Mouse (Mus musculus): ENCODE results near the gene Lcn12.

Lcn12 gene

DNA sequence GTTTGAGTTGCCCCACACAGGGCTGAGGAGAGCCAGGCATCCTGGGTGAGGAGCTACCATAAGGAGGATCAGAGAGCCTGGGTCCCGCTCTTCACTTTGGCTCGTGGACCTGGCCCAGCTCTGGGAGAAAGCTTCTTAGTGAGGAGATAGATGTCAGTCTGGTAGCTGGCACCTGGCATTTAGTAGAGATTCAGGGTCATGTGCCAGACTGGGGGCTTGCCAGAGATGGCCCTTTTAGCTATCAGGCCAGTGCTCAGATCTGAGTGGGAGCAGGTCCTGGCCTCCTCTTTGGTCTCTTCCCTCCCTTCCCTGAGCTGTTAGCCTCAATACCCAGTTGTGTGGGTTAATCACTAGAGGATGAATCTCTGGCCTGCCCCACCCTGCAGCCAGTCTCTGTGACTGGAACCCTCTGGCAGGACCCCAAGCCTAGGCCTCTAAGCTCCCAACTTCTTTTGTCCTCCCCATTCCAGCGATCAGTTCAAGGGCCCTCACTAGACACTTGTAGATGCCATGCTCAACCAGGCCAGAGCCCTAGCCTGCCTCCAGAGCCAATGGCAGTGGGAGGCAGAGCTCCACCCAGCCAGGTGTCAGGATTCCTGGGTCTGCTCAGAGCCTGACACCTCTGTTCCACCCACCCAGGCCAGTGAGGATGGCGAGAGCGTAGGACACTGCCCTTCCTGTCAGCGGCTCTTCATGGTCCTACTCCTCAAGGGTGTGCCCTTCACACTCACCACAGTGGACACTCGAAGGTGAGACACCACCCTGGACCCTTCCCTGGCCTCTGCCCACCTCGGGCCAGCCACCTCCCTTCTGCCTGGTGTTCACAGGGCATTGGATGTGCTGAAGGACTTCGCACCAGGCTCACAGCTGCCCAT is 36.5 kb downstream of the Lcn12 start:
- DNase-seq = peak; percentile 86

DNA sequence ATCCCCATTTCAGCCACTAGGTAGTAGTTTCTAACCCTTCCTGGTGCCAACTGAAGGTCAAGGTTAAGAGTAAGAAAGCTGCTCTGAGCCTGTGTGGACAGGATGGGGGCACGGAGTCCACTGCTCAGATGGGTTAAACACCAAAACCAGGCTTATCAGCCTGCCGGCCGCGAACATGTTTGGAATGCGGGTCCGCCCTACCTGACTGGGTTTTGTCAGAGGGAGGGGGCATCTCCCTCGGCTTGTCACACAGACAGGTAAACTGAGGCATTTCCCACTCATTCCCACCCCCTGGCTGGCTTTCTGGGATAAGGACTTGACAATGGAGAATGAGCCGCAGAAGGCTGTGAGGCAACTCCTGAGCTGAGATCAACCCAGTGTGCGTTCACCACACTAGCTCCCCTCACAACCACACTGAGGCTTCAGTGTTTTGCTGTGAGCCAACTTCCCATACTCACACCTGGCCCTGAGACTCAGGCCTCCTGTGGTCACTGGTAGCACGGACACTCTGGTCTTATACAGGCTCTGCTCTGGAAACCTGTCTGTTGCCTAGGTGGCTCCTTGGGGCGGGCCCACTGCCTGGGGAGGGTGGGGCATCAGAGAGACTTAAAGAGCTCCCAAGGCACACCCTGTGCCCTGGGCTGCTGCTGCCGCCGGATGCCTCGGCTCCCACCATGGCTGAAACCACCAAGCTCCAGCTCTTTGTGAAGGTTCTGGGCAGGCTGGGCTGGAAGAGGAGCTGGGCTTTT is 37.3 kb downstream of the Lcn12 start, which contains the start of gene Clic3:
Gene Clic3 (plus strand): TSS at position 634 of the 749 bp plus-strand sequence.
- DNase-seq = peak; percentile 89

DNA sequence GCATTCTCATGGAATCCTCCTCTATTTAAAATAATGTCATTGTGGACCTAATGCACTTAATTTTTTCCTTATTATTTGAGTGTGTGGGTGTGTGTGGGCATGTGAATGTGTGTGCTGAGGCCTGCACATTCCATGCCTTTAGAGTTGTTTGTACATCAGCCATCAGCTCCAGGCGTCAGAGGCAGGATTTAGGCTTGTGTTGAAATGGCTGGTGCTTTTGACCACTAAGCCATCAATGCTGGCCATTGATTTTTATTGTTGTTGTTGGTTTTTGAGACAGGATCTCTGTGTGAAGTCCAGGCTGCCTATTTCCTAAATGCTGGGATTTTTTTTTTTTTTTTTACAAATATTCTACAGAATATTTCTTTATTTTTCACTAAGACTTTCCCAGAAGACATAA is 40.8 kb downstream of the Lcn12 start:
- DNase-seq = no peak

DNA sequence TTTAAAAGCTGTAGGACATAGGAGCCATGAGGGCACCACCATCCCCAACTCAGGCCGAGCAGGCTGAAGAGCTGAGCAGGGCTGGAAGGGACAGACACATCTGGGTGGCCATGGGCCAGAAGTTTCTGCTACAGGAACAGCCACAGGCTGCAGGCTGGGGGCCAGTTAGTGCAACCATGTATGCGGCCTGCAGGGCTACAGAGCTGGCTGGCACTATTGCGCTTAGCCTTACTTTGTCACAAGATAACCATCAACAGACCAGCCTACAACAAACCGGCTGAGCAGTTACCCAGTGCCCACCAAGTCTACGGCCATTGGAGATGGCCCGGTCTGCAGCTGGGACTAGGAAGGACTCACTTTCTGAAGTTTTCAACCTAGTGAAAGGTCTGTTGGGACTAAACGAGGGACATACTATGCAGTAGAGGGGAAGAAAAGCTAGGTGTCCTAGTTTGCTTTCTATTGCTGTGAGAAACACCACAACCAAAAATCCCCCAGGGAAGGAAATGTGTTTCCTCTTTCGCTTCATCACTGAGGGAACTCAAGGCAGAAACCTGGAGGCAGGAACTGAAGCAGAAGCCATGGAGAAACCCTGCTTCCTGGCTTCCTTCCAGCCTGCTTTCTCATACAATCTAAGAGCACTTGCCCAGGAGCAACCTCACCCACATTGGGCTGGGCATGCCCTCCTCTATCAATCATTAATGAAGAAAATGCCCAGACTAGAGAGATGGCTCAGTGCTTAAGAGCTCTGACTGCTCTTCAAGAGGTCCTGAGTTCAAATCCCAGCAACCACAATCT is 42.7 kb downstream of the Lcn12 start:
- peak; percentile 46 for DNase-seq

DNA sequence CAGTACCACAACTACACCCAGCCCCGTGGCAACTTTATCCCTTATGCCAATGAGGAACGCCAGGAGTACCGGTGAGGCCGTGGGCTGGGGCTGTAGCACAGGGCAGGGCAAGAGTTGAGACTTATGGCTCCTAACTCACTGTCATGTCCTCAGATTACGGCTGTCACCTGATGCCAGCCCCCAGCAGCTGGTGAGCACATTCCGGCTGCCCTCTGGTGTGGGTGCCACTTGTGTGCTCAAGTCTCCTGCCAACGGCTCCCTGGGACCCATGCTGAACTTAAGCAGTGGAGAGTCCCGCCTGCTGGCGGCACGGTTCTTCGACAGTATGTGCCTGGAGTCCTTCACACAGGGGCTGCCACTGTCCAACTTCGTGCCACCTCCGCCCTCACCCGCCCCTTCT is 51.0 kb downstream of the Lcn12 start:
- DNase-seq = no peak

DNA sequence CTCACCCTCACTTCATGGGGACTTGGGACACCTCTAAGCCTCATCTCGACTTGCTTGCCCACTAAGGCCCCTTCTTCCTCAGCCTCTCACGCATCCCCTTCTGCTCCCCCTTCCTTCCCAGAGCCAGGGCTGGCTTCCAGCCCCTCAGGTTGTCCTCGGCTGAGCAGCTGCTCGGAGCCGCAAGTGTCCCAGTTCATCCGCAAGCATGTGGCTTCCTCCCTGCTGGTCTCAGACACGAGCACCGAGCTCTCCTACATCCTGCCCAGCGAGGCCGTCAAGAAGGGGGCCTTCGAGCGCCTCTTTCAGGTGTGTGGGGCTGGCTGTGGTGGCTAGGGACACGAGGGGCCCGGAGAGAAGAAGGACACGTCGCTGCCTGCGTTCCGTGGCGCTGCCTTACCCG is 52.6 kb downstream of the Lcn12 start:
- DNase-seq = no peak
